Mouse (Mus musculus) spleen, adult 2 months (tissue): Measurements from ENCODE around the gene Nedd4. TPM values are rescaled to one million over a fixed set of nuclear protein-coding genes. Genes with fewer than 3 reads are reported as not detected.

Source experiments
- DNase-seq, 2 experiments: peaks; one replicate each; pipeline versions ENCODE4 v3.0.0 to v3.0.0-alpha.2; 2012 to 2021; ENCODE audit warnings: low spot score in 2 of 2, low read depth in 1 of 2
- H3K27ac ChIP-seq: fragments of 200-500 bp; 2 replicates; pipeline ENCODE4 v1.5.1; 2012; ENCODE audit warnings: low read length, inconsistent platforms; ENCODE audit not compliant: insufficient read depth
- H3K27me3 ChIP-seq: fragments of 200-500 bp; 2 replicates; pipeline ENCODE4 v1.6.1; 2012; ENCODE audit warnings: mild to moderate bottlenecking, moderate library complexity, low read length, inconsistent platforms; ENCODE audit not compliant: control insufficient read depth, insufficient read depth
- H3K36me3 ChIP-seq: fragments of 200-500 bp; 2 replicates; pipeline ENCODE4 v1.6.1; 2012; ENCODE audit warnings: mild to moderate bottlenecking, low read length, inconsistent platforms; ENCODE audit not compliant: control insufficient read depth, insufficient read depth
- H3K4me1 ChIP-seq: fragments of 200-500 bp; 2 replicates; pipeline ENCODE4 v1.6.1; 2011; ENCODE audit warnings: inconsistent platforms; ENCODE audit not compliant: control insufficient read depth, insufficient read depth, insufficient read length
- H3K4me3 ChIP-seq: fragments of 200-500 bp; 2 replicates; pipeline ENCODE4 v1.5.1; 2011; ENCODE audit warnings: mild to moderate bottlenecking, inconsistent platforms; ENCODE audit not compliant: insufficient read depth, insufficient read length; ENCODE audit errors: extremely low read depth
- CTCF ChIP-seq: fragments of 200-500 bp; IDR thresholded peaks from 2 replicates; pipeline ENCODE4 v1.5.1; 2011; ENCODE audit warnings: mild to moderate bottlenecking, inconsistent platforms; ENCODE audit not compliant: insufficient read depth, insufficient read length, insufficient replicate concordance; ENCODE audit errors: extremely low read depth
- POLR2A ChIP-seq: fragments of 200-500 bp; IDR thresholded peaks from 2 replicates; pipeline ENCODE4 v1.6.1; 2011; ENCODE audit warnings: low read depth, low read length, inconsistent platforms
- WGBS: fragments of 180-500 bp; shearing (Covaris S2); methylation state at CpG from one replicate; pipeline ENCODE4 v1.1.7; 2018; 5-methylcytosine and 5-hydroxymethylcytosine counted together
- polyA plus RNA-seq: library from polyadenylated mRNA; depleted of rRNA; stranded (reverse); fragments of >200 nt; gene quantifications from 2 replicates; pipeline ENCODE4 v1.2.3, GENCODE M21; 2012

Gene Nedd4
- polyA plus RNA-seq, 1 experiment: 30.6 TPM

GRCm38 (mm10) chr9:72686506-72686905 lies 24.4 kb downstream of the Nedd4 start:
- TF ChIP-seq POLR2A (no peak), CTCF (no peak)
- no peak overlapping the region for H3K4me3 ChIP-seq
- H3K4me1 ChIP-seq: no peaks in the 10 kb centered on the region
- DNase-seq: no peak
- H3K27me3 ChIP-seq: no peaks in the 10 kb centered on the region
- H3K27ac ChIP-seq: no peak overlapping the region
- 88% methylated on average over 4 of the region's 4 CpGs for WGBS
- peaks cover 8% of the 10 kb centered on the region for H3K36me3 ChIP-seq

- Histone ChIP-seq H3K4me3 (no peak overlapping the region), H3K4me1 (no peaks in the 10 kb centered on the region), H3K36me3 (peaks cover 11% of the 10 kb centered on the region), H3K27me3 (no peaks in the 10 kb centered on the region), H3K27ac (no peak overlapping the region)
- WGBS: 93% methylated on average over 5 of the region's 5 CpGs
- DNase-seq: no peak
- TF ChIP-seq CTCF (no peak), POLR2A (no peak)
Observed at GRCm38 (mm10) chr9:72689522-72689921, 27.4 kb downstream of the Nedd4 start.

GRCm38 (mm10) chr9:72690811-72691210 lies 28.7 kb downstream of the Nedd4 start:
- H3K27ac ChIP-seq: no peak overlapping the region
- H3K4me1 ChIP-seq: no peaks in the 10 kb centered on the region
- no peak for DNase-seq
- no peaks in the 10 kb centered on the region for H3K27me3 ChIP-seq
- TF ChIP-seq CTCF: no peak
- TF ChIP-seq POLR2A: no peak
- 89% methylated on average over 1 of the region's 1 CpGs for WGBS
- H3K36me3 ChIP-seq: peaks cover 11% of the 10 kb centered on the region
- H3K4me3 ChIP-seq: no peak overlapping the region

GRCm38 (mm10) chr9:72691942-72692341 lies 29.8 kb downstream of the Nedd4 start:
- Histone ChIP-seq H3K4me1 (no peaks in the 10 kb centered on the region), H3K4me3 (no peak overlapping the region), H3K36me3 (peaks cover 11% of the 10 kb centered on the region), H3K27me3 (no peaks in the 10 kb centered on the region), H3K27ac (no peak overlapping the region)
- no peak for DNase-seq
- WGBS: 93% methylated on average over 5 of the region's 5 CpGs
- TF ChIP-seq POLR2A (no peak), CTCF (no peak)

- Histone ChIP-seq H3K36me3 (peaks cover 6% of the 10 kb centered on the region), H3K27ac (no peak overlapping the region), H3K4me1 (no peaks in the 10 kb centered on the region), H3K27me3 (no peaks in the 10 kb centered on the region), H3K4me3 (no peak overlapping the region)
- TF ChIP-seq POLR2A (no peak), CTCF (no peak)
- whole genome bisulfite sequencing: 89% methylated on average over 24 of the region's 24 CpGs
- no peak for DNase-seq
Observed at GRCm38 (mm10) chr9:72693081-72693696, 31.0 kb downstream of the Nedd4 start.

- WGBS: 93% methylated on average over 14 of the region's 14 CpGs
- Histone ChIP-seq H3K27me3 (no peaks in the 10 kb centered on the region), H3K4me3 (no peak overlapping the region), H3K36me3 (peaks cover 6% of the 10 kb centered on the region), H3K27ac (no peak overlapping the region), H3K4me1 (no peaks in the 10 kb centered on the region)
- TF ChIP-seq POLR2A: no peak
- TF ChIP-seq CTCF: no peak
- no peak for DNase-seq
Observed at GRCm38 (mm10) chr9:72693861-72694260, 31.7 kb downstream of the Nedd4 start.

- Histone ChIP-seq H3K27me3 (no peaks in the 10 kb centered on the region), H3K4me3 (no peak overlapping the region), H3K4me1 (no peaks in the 10 kb centered on the region), H3K36me3 (peaks cover 3% of the 10 kb centered on the region; the same call in 1 of the 2 replicates), H3K27ac (no peak overlapping the region)
- WGBS: 78% methylated on average over 3 of the region's 3 CpGs
- DNase-seq: no peak
- TF ChIP-seq CTCF: no peak
- no peak for TF ChIP-seq POLR2A
Observed at GRCm38 (mm10) chr9:72696508-72696907, 34.4 kb downstream of the Nedd4 start.
